Mouse (Mus musculus): ENCODE data around the gene Ppm1h. TPM values are rescaled to one million over a fixed set of nuclear protein-coding genes. Genes with fewer than 3 reads are reported as not detected.

Gene Ppm1h
- polyA plus RNA-seq, 1 experiment from 2014 or later = 24.7 TPM

DNA sequence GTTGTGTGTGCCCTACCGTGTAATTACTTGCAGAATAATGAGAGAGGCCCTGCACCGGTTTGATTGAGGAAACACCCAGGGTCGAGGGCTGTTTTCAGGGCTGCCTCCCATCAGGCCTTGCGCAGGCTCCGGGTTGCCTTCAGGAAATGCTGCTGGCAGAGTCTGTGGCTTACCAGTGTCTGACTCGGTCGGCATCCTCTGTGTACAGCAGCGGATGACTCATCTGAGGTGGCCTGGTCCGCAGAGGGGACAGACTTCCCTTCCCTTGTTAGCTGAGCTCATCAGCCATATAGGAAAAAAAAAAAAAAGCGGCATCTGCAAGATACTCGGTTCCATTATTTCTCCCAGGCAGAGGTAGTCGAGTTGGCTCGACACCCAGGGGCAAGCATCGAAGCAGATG is 136.5 kb downstream of the Ppm1h start:
- H3K9ac ChIP-seq (replicated peaks; ENCODE audit: low read length) = peak overlapping the region; percentile 49
- peaks cover 29% of the 10 kb centered on the region for H3K4me1 ChIP-seq (ENCODE audit: insufficient read depth, low read length)
- 25% methylated on average over 14 of the region's 14 CpGs for WGBS
- no peaks in the 10 kb centered on the region for H3K36me3 ChIP-seq (ENCODE audit: insufficient read depth, low read length)
- no peaks in the 10 kb centered on the region for H3K9me3 ChIP-seq (ENCODE audit: low read length)
- H3K27me3 ChIP-seq (ENCODE audit: insufficient read depth, low read length) = no peaks in the 10 kb centered on the region
- no peak overlapping the region for H3K4me3 ChIP-seq (ENCODE audit: low read length)
- ATAC-seq (ENCODE audit: low FRiP score, low TSS enrichment) = peak; percentile 76
- no peak overlapping the region for H3K27ac ChIP-seq (ENCODE audit: low read length)
- H3K4me2 ChIP-seq (replicated peaks; ENCODE audit: low read depth, low read length) = peak overlapping the region; percentile 13

DNA sequence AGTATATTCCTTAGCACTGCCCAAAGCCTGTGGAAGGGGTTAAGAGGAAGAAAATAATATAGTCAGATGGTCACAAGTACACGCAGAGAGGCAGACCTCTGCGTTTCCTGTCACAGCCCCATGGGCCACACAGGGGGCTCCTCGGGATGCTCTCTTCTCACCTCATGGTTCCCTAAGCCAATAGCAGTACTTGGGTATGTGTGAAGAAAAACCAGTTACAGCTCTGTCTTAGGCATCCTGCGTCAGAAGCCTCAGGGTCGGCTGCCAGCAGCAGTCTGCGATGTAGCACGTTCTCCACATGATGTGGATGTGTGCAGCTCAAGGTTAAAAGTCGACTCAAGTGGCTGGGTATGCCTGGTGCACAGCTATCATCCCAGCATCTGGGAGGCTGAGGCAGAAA is 139.2 kb downstream of the Ppm1h start:
- Histone ChIP-seq H3K27me3 (ENCODE audit: insufficient read depth, low read length) (no peaks in the 10 kb centered on the region), H3K4me1 (ENCODE audit: insufficient read depth, low read length) (peaks cover 27% of the 10 kb centered on the region), H3K4me3 (ENCODE audit: low read length) (no peak overlapping the region), H3K9ac (replicated peaks; ENCODE audit: low read length) (no peak overlapping the region), H3K4me2 (replicated peaks; ENCODE audit: low read depth, low read length) (no peak overlapping the region), H3K36me3 (ENCODE audit: insufficient read depth, low read length) (no peaks in the 10 kb centered on the region), H3K9me3 (ENCODE audit: low read length) (no peaks in the 10 kb centered on the region), H3K27ac (ENCODE audit: low read length) (no peak overlapping the region)
- 0 out of 2 replicates have a peak, but pooled peaks have one; percentile 9 for ATAC-seq (ENCODE audit: low FRiP score, low TSS enrichment)
- WGBS = 55% methylated on average over 8 of the region's 8 CpGs

DNA sequence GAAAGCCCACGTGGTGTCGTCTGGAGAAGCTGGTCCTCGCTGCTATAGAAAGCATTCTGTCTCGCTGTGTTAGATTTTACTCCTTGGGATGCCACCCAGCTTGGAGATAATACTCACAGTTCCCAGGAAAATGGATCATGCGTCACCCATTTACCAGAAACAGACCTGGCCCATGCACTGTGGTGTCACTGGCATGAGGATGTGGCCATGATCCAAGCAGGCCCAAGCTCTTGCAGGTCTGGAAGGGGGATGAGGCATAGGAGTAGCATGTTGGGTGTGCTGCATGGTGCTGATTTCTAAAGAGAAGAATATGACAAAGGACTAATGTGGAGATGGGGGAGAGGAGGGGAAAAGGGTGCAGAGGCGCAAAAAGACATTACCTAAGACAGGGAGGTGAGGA is 141.2 kb downstream of the Ppm1h start:
- H3K4me2 ChIP-seq (replicated peaks; ENCODE audit: low read depth, low read length) = no peak overlapping the region
- WGBS = 93% methylated on average over 6 of the region's 6 CpGs
- ATAC-seq (ENCODE audit: low FRiP score, low TSS enrichment) = no peak
- H3K27ac ChIP-seq (ENCODE audit: low read length) = no peak overlapping the region
- H3K36me3 ChIP-seq (ENCODE audit: insufficient read depth, low read length) = no peaks in the 10 kb centered on the region
- H3K9ac ChIP-seq (replicated peaks; ENCODE audit: low read length) = no peak overlapping the region
- no peaks in the 10 kb centered on the region for H3K9me3 ChIP-seq (ENCODE audit: low read length)
- H3K4me1 ChIP-seq (ENCODE audit: insufficient read depth, low read length) = peaks cover 17% of the 10 kb centered on the region
- no peak overlapping the region for H3K4me3 ChIP-seq (ENCODE audit: low read length)
- no peaks in the 10 kb centered on the region for H3K27me3 ChIP-seq (ENCODE audit: insufficient read depth, low read length)

- Histone ChIP-seq H3K27ac (ENCODE audit: low read length) (no peak overlapping the region), H3K27me3 (ENCODE audit: insufficient read depth, low read length) (no peaks in the 10 kb centered on the region), H3K36me3 (ENCODE audit: insufficient read depth, low read length) (no peaks in the 10 kb centered on the region), H3K4me1 (ENCODE audit: insufficient read depth, low read length) (peaks cover 10% of the 10 kb centered on the region; the same call in 1 of the 2 replicates), H3K9ac (replicated peaks; ENCODE audit: low read length) (no peak overlapping the region), H3K4me3 (ENCODE audit: low read length) (no peak overlapping the region), H3K4me2 (replicated peaks; ENCODE audit: low read depth, low read length) (no peak overlapping the region), H3K9me3 (ENCODE audit: low read length) (no peaks in the 10 kb centered on the region)
- 77% methylated on average over 6 of the region's 6 CpGs for WGBS
- no peak for ATAC-seq (ENCODE audit: low FRiP score, low TSS enrichment)
Observed at GRCm38 (mm10) chr10:122821549-122821948, 143.0 kb downstream of the Ppm1h start.

DNA sequence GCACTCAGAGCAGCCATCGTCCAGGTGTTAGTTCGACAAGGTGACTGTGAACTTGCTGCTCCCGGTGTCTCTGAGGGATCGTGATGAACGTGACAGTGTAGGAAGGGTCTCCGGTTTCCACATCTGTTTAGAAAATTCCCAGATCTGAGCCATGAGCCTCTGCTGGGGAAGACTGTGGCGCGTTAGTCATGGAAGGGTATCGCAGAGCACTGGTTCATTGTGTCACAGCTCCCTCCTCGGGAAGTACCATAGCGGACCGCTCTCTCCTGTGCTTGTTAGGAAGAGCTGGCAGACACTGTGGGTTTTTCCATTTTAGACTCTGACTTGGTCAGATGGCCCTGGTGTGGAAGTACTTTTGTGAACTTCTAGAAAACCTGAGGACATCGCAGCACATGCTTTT is 145.1 kb downstream of the Ppm1h start:
- Histone ChIP-seq H3K9ac (replicated peaks; ENCODE audit: low read length) (no peak overlapping the region), H3K4me2 (replicated peaks; ENCODE audit: low read depth, low read length) (no peak overlapping the region), H3K36me3 (ENCODE audit: insufficient read depth, low read length) (no peaks in the 10 kb centered on the region), H3K4me1 (ENCODE audit: insufficient read depth, low read length) (peaks cover 9% of the 10 kb centered on the region), H3K9me3 (ENCODE audit: low read length) (no peaks in the 10 kb centered on the region), H3K27me3 (ENCODE audit: insufficient read depth, low read length) (no peaks in the 10 kb centered on the region), H3K27ac (ENCODE audit: low read length) (no peak overlapping the region), H3K4me3 (ENCODE audit: low read length) (no peak overlapping the region)
- ATAC-seq (ENCODE audit: low FRiP score, low TSS enrichment) = no peak
- 66% methylated on average over 13 of the region's 13 CpGs for WGBS

DNA sequence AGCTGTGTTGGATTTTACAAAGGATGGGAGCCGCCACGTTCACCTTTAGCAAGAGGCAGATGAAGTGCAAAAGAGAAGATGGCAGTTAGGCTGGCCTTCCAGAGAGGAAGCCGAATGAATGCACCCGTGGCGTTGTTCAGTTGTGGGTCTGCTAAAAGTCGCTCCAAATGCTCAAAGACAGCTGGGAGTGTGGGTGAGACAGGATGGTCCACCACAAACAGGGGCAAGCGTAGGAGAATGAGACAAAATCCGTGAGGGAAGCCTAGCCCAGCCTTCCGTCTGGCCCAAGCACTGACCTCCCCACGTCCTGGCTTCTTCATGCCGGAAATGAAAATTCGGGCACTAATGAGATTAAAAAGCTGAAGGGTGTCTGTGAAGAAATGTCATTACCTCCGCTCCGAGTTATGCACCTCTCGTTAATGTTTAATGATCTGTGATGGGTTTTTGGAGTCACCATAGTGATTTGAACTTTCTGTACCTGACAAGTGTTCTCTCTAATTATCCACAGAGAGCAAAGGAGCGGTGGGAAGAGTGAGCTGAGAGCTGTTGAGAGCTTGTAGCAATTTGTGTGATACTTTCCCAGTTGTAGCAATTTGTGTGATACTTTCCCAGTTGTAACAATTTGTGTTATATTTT is 148.3 kb downstream of the Ppm1h start:
- no peaks in the 10 kb centered on the region for H3K27me3 ChIP-seq (ENCODE audit: insufficient read depth, low read length)
- no peak for ATAC-seq (ENCODE audit: low FRiP score, low TSS enrichment)
- H3K9ac ChIP-seq (replicated peaks; ENCODE audit: low read length) = no peak overlapping the region
- peaks cover 9% of the 10 kb centered on the region for H3K4me1 ChIP-seq (ENCODE audit: insufficient read depth, low read length)
- no peaks in the 10 kb centered on the region for H3K9me3 ChIP-seq (ENCODE audit: low read length)
- 59% methylated on average over 16 of the region's 16 CpGs for WGBS
- 0 out of 2 replicates have a peak, but pooled peaks cover 2% of the 10 kb centered on the region for H3K36me3 ChIP-seq (ENCODE audit: insufficient read depth, low read length)
- H3K27ac ChIP-seq (ENCODE audit: low read length) = no peak overlapping the region
- H3K4me2 ChIP-seq (replicated peaks; ENCODE audit: low read depth, low read length) = no peak overlapping the region
- H3K4me3 ChIP-seq (ENCODE audit: low read length) = no peak overlapping the region

DNA sequence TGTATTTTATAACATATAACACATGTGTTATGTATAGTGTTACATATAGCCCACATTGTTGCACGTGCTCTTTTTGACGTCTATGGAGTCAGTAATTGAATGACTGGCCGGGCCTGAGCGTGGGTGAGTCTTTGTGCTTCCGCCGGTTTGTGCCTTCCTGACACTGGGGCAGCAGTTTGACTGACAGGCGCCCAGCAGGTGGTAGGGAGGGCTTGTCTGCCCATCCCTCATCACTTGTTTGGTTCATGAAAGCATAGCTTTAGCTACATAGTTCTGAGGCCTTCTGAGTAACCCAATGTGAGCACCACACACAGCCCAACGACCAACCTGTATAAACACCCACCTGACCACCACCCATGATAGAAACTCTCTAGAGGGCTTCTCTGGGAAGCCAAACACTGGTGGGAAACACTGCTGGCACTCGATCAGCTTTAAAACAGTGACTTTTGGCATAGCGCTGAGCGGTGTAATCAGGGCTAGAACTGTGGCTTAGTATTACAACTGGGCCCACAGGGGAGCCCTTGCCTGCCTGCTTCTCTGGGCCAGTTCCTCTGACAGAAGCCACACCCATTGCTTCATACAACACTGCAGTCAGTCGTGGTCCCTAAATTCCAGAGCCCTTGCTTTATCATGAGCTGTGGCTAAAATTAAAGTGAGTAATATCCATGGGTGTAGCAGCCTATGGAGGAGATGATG is 149.3 kb downstream of the Ppm1h start:
- H3K36me3 ChIP-seq (ENCODE audit: insufficient read depth, low read length) = peaks cover 7% of the 10 kb centered on the region; the same call in 1 of the 2 replicates
- H3K27ac ChIP-seq (ENCODE audit: low read length) = no peak overlapping the region
- 80% methylated on average over 12 of the region's 12 CpGs for WGBS
- H3K4me2 ChIP-seq (replicated peaks; ENCODE audit: low read depth, low read length) = no peak overlapping the region
- no peak overlapping the region for H3K4me3 ChIP-seq (ENCODE audit: low read length)
- peaks cover 7% of the 10 kb centered on the region for H3K9me3 ChIP-seq (ENCODE audit: low read length)
- ATAC-seq (ENCODE audit: low FRiP score, low TSS enrichment) = no peak; the same call in 1 of the 2 replicates
- peaks cover 9% of the 10 kb centered on the region for H3K4me1 ChIP-seq (ENCODE audit: insufficient read depth, low read length)
- H3K9ac ChIP-seq (replicated peaks; ENCODE audit: low read length) = no peak overlapping the region
- no peaks in the 10 kb centered on the region for H3K27me3 ChIP-seq (ENCODE audit: insufficient read depth, low read length)

DNA sequence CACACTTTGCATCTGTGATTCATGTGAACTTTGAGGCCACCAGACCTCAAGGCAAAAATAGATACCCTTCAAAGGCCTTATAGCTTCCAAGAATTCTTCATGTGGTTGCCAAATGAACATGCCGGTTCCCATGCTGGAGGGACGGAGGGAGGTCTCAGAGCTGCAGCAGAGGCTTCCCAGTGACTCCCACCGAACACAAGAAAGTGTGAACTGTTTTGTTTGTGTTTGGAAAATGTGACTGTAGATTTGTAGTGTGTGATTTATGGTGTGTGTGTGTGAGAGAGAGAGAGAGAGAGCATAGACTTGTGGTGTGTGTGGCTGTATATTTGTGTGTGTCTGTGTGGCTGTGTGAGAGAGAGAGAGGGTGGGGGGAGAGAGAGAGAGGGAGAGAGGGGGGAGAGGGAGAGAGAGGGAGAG is 151.2 kb downstream of the Ppm1h start:
- Histone ChIP-seq H3K27me3 (ENCODE audit: insufficient read depth, low read length) (no peaks in the 10 kb centered on the region), H3K9ac (replicated peaks; ENCODE audit: low read length) (no peak overlapping the region), H3K36me3 (ENCODE audit: insufficient read depth, low read length) (peaks cover 7% of the 10 kb centered on the region; the same call in 1 of the 2 replicates), H3K27ac (ENCODE audit: low read length) (no peak overlapping the region), H3K4me1 (ENCODE audit: insufficient read depth, low read length) (peaks cover 9% of the 10 kb centered on the region), H3K4me2 (replicated peaks; ENCODE audit: low read depth, low read length) (no peak overlapping the region), H3K9me3 (ENCODE audit: low read length) (peaks cover 7% of the 10 kb centered on the region), H3K4me3 (ENCODE audit: low read length) (no peak overlapping the region)
- peak; percentile 51 for ATAC-seq (ENCODE audit: low FRiP score, low TSS enrichment)
- 47% methylated on average over 3 of the region's 3 CpGs for WGBS

- H3K4me3 ChIP-seq (ENCODE audit: low read length) = no peak overlapping the region
- peaks cover 9% of the 10 kb centered on the region for H3K4me1 ChIP-seq (ENCODE audit: insufficient read depth, low read length)
- H3K27ac ChIP-seq (ENCODE audit: low read length) = no peak overlapping the region
- H3K27me3 ChIP-seq (ENCODE audit: insufficient read depth, low read length) = no peaks in the 10 kb centered on the region
- WGBS = 89% methylated on average over 10 of the region's 10 CpGs
- no peak overlapping the region for H3K9ac ChIP-seq (replicated peaks; ENCODE audit: low read length)
- H3K9me3 ChIP-seq (ENCODE audit: low read length) = peaks cover 7% of the 10 kb centered on the region
- peaks cover 7% of the 10 kb centered on the region; the same call in 1 of the 2 replicates for H3K36me3 ChIP-seq (ENCODE audit: insufficient read depth, low read length)
- ATAC-seq (ENCODE audit: low FRiP score, low TSS enrichment) = no peak
- no peak overlapping the region for H3K4me2 ChIP-seq (replicated peaks; ENCODE audit: low read depth, low read length)
Observed at GRCm38 (mm10) chr10:122830638-122831037, 152.1 kb downstream of the Ppm1h start.

- Histone ChIP-seq H3K27me3 (ENCODE audit: insufficient read depth, low read length) (no peaks in the 10 kb centered on the region), H3K4me3 (ENCODE audit: low read length) (no peak overlapping the region), H3K4me1 (ENCODE audit: insufficient read depth, low read length) (no peaks in the 10 kb centered on the region), H3K36me3 (ENCODE audit: insufficient read depth, low read length) (peaks cover 18% of the 10 kb centered on the region), H3K9me3 (ENCODE audit: low read length) (peaks cover 19% of the 10 kb centered on the region), H3K4me2 (replicated peaks; ENCODE audit: low read depth, low read length) (no peak overlapping the region), H3K9ac (replicated peaks; ENCODE audit: low read length) (no peak overlapping the region), H3K27ac (ENCODE audit: low read length) (no peak overlapping the region)
- no peak for ATAC-seq (ENCODE audit: low FRiP score, low TSS enrichment)
- 92% methylated on average over 8 of the region's 8 CpGs for WGBS
Observed at GRCm38 (mm10) chr10:122842014-122842413, 163.5 kb downstream of the Ppm1h start.

Measured in kidney, embryonic 16.5 days (tissue).